Mouse (Mus musculus) lung, postnatal 0 days (tissue): ENCODE data around the gene Lmo7.

Experiments
- CTCF ChIP-seq: IDR thresholded peaks from 2 replicates; pipeline ENCODE4 v1.5.1; 2016; ENCODE audit warnings: antibody characterized with exemption, mild to moderate bottlenecking
- EP300 ChIP-seq: IDR thresholded peaks from 2 replicates; pipeline ENCODE4 v1.6.1; 2016; ENCODE audit warnings: antibody characterized with exemption, mild to moderate bottlenecking, control low read depth

DNA sequence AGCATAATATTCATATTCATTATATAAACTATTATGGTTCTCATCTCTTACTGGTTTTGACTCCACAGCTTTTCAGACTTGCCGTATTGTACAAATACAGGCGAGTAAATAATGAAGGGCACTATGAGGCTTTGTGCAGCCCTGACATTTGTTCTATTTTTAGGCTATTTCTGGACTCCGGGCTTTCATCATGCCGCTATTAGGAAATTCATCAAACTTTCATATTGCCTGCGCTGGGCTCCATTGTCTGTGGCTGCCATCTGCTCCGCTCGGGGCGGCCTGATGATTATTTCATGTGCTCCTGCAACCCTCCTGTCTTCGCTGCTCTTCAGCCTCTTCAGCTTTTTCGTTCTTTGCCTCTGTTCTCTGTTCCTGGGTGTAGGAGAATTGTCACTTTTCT, 50.3 kb downstream of the Lmo7 start:
- no peak for TF ChIP-seq EP300
- no peak for TF ChIP-seq CTCF
